Mouse (Mus musculus) lung, postnatal 0 days (tissue): ENCODE data around the gene Asb16.

Experiments
- CTCF ChIP-seq: IDR thresholded peaks from 2 replicates; pipeline ENCODE4 v1.5.1; 2016; ENCODE audit warnings: antibody characterized with exemption, mild to moderate bottlenecking
- EP300 ChIP-seq: IDR thresholded peaks from 2 replicates; pipeline ENCODE4 v1.6.1; 2016; ENCODE audit warnings: antibody characterized with exemption, mild to moderate bottlenecking, control low read depth

- TF ChIP-seq CTCF (no peak), EP300 (no peak)
These were observed 43.9 kb upstream of the Asb16 start for GRCm38 (mm10) chr11:102224686-102225085.
